Mouse (Mus musculus) kidney, postnatal 14 days (tissue): ENCODE measurements around the gene A1cf.

Source experiments
- DNase-seq: peaks from one replicate; pipeline ENCODE4 v3.0.0; 2022; ENCODE audit warnings: mixed read lengths

Gene A1cf

DNA sequence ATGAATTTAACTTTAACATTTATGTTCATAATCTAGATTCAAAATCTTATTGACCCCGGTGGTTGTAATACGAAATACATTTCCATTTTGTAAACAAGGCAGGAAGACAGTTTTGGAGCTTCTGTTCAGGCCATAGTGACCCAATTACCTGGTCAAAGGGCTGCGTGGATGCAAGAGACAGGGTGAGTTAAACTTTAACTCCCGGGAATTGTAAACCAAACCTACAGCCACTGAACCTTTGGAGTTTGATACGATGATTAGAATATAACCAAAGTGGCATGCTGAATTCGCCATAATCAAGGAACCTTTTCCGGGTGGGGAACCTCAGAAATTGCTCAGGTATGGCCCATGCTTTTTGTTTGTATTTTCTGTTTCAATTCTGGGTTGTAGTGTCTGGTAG lies at the start of gene A1cf:
A1cf (plus strand) TSS at position 244 of the 400 bp plus-strand sequence.
- peak; percentile 58 for DNase-seq

DNA sequence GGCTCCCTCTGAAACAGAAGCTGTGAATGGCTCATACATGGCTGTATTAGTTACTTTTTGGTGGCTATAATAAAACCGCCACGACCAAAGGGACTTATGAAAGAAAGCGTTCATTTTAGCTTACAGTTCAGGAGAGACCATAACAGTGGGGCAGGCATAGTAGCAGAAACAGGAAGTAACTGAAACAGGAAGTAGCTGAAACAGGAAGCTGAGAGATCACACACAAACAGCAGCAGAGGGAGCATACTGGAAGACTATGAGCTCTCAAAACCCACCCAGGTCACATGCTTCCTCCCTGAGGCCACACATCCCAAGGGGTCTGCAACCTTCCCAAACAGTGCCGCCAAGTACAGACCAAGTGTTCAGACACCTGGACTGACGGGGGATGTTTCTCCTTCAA lies 34.3 kb upstream of the A1cf start:
- no peak for DNase-seq

DNA sequence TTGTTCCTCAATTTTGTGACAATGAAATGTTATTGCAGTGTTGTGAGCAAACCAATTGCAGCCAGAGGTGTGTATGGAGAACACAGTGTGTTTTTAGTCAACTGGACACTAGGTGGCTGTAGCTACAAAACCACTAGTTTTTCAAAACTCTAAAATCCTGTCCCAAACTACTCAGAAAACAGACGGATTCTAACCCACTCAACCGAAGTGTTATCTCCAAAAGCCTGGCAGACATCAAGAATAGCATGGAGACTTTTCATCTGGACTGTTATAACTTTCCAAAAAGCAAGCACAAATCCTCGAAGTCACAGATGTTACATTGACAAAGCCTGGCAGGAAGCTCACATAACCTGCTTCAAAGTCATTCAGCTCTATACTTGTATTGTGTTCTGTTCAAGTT lies 6.7 kb upstream of the A1cf start:
- DNase-seq, result no peak

DNA sequence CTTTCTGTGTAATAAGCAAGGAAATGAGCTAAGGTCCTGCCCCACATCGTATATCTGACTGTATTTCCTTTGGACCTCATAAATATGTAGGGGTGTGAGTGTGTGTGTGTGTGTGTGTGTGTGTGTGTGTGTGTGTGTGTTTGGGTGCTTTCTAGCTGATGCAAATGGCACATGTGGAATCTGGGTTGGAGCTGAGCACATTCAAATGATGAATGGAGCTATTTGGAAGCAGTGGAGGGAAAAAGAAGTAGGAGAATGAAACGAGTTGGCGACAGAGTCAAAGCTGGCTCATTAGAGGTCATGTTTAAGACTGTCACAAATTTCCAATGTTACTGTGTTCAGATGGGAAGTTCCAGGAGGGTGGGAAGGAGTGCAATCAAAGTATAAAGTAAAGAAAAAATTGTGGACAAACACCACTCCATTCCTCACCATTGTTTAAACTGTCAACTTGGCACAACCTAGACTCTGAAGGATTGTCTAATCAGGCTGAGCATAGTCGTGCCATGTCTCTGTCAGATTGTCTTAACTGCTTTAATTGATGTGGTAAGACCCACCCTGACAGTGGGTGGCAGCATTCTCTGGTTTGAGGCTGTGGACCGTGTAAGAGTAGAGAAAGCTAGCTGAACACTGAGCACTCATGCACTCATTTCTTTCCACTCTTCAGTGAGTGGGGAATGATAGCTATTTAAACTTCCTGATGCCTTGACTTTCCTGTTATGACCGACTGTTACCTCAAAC lies 5.9 kb upstream of the A1cf start:
- DNase-seq, result no peak

DNA sequence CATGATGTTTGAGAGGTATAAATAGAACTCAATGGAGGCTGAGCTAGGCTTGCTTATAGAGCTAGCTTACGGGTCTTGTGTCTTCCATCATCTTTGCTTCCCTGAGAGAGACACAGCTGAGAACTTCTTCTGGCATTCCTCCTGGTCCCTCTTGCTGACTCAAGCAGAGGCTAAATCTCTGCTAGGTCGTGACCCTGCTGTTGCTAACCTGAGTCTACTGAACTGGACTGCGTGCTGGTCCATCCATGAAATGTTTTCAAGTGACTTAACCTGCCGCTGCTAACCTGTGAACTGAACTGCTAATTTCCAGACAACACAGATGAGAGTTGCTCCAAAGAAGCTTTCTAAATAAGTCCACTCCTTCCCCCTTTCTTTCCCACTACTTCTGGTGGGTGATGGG lies 3.1 kb upstream of the A1cf start:
- DNase-seq, result no peak

DNA sequence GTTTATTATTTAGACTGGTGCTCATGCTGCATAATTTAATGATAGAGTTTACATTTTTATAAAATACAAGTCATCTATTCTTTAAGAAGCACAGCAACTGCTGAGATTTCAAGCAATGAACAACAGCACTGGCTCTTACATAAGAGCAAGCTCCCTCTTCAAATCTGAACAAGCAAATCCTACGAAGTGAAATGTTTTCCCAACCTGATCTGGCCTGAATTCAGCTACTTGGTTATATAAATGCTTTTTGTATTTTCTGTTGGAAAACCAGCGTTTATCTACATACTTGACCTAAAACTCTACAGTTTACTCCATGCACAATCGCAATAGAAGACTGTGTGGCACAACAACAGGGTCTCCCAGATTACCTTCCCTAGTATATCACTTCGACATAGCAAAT lies 488 bp upstream of the A1cf start:
- peak; percentile 7 for DNase-seq

DNA sequence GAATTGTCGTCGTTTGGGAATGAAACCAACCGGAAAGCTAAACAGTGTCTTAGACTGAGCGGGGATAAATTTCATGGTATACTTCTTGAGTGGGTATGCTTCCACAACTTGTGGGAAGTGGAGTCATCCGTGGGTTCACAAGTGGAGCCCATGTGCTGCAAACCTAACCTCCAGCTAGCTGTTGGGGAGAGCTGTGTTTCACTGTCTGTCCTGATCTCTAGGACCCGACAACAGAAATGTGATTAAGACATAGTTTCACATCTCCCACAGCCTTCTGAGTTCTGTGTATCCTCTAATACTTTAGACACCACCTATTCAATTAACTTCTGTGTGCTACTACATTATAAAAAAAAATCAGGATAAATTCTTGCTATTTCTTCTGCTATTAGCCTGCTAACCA lies 407 bp downstream of the A1cf start:
- DNase-seq, result no peak

DNA sequence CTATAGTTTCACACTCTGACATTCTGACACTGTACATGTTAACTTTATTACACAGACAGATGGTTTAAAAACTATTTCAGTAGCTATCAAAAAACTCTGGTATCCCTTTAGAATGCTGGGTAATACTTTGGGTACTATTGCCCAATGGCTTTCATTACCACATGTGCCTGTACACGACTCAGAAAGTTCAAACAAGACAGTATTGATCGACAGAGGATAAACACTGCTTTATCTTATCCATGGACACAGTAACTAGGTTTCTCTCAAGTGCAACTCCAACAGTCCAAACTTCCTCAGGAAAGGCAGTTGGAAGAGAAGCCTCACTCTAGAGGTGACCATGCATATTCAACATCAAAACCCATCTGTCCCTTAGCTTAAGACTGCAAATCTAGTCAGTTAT lies 2.8 kb downstream of the A1cf start:
- no peak for DNase-seq

DNA sequence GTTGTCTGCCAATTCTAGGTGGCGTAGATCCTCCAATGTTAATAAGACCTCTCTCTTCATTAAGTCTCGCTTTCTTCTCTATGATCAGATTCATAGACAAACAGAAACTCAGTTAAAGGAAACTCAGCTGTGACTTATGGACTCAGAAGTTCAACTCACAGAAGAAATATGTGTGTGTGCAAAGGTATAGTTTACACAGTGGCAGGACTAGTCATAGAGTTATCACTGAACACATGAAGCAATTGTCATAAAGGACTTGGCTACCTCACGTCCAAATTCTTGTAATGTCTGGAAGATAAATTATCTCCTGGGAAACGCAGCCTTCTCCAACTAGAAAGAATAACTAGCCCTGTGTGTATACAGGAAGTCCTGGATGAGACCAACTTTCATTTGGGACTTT lies 9.4 kb downstream of the A1cf start:
- DNase-seq, result no peak

DNA sequence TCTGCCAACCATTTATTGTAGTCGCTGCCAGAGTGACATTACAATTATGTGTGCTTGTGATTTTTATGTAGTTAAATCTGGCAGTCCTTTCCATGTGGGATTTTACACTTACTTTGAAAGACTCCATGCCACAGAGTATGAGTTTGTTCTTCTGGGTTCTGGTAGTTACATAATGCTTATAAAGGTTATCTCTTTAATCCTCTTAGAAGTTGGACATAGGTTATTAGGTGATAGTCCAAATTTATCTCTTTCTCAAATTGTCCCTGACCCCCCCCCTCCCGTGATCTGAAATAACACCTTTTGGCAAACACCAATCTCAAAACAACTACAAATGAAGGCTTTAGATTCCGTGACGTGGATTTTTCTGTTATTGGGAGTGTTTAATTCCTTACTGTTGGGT lies 16.0 kb downstream of the A1cf start:
- DNase-seq, result no peak

DNA sequence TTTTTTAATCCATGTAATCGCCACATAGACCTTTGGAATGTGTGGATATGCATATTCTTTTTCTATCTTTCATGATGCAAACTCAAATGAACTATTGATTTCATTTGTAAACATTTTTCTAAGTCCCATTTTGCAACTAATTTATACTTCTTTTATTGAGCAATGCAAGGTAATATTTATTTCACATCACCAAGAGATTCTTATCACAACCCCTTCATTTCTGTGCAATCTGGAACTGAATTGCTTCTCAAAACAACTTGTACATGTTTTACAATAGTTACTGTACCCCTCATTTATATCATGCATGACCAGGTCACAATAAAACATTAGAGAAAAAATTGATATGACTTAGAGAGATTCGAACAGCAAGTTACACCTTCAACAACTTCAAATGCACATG lies 18.7 kb downstream of the A1cf start:
- DNase-seq, result no peak

DNA sequence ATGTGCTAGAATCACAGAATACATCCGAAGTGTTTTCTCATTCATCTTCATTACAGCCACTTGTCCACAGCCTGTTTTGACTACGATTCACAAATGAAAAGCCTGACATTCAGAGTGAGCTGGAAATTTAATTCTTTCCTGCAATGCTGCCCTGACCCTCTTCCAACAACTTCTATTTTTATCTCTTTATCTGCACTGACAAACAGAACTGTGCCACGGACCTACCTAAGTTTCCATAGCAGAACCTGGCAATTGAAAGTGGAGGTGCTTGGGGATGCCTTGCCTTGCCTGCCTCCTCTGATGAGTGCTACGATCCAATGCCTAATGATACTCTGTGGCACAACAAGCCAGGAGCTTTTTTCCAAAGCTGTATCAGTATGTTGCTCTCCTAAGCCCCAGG lies 21.4 kb downstream of the A1cf start:
- no peak for DNase-seq

DNA sequence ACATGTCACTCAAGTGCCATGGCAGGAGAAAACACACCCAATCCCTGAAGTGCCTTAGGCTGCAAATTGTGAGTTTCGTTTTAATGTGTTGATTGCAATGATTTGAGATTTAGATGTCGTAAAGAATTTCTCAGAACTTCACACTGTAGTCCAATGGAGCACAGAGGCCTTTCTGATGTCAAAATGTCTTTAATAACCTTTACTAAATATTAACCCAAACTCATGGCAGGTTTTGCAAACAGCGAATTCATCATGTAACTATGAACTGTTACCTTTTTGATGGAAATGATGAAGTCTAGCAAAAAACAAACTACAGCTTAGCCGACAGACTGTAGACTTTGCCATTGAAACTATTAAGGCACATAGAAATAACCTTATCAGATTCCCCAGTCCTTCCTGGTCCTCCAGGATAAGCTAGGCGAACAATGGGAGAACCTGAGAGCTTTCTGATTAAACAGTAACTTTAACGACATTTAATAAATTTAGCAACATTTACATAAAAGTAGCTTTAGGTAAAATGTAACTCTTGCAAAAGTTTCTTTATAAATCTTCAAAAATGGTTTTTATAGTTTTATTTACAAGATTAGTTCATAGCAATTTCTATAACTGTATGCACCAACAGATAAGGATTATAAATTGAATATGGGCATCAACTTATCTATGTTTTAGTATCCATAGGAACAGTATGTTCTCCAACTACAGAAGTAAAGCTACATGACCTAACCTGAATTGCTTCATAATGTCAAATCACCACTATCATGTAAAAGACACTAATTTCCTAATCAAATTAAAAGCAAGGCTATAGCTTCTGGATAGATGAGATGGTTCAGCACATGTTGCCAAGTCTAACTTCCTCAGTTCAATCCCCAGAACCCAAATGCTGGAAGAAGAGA lies 22.7 kb downstream of the A1cf start:
- DNase-seq, result no peak

DNA sequence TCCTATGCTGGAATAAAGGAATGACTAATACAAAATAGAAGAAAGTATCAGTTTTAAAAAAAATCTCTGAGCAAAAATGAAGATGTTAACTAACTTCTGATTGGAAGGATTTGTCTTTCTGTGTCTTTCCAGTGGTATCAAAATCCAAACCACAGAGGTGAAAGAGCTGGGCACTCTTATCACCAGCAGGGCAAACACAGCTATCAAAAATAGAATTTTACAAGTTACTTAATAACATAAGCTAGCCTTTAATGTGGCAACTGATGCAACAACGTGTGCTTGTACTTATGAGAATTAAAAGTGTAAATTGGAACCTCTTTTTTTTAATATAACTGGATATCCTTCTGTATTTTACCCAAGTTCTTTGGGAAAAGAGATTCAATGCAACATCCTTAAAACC lies 27.4 kb downstream of the A1cf start:
- DNase-seq, result no peak

DNA sequence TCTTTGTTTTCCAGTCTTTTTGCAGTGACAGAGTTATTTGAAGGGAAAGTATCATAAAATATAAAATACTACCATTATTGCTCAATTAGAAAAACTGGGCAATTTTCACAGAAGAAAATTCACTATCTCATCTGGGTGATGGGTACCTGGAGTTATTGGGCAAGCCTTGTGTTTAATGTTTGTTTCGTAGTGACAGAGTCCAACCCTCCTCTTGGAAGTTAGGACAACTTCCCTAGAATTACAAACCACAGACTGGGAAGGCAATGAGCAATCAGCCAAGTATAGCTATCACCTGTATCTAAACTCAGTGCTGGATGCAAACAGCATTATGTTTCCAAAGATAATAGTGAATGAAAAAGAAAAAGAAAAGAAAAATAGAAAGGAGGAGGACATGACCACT lies 28.1 kb downstream of the A1cf start:
- no peak for DNase-seq

DNA sequence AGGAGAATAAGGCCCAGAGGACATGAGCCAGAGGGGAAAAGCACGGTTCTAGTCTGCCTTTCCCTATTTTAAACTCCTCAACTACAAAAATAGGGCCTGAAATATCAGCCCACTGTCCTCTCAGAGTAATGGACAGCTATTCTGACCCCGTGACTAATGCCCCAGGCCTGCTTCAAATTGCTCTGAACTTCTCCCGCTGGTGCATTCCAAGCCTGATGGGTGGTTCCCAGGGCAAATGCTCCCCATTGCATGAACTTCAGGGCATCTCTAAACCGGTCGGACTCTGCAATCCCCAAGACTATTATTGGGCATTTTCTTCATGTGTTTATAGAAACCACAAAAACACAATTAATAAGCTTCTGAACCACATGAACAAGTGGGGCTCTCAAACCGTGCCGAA lies 37.1 kb downstream of the A1cf start:
- no peak for DNase-seq

DNA sequence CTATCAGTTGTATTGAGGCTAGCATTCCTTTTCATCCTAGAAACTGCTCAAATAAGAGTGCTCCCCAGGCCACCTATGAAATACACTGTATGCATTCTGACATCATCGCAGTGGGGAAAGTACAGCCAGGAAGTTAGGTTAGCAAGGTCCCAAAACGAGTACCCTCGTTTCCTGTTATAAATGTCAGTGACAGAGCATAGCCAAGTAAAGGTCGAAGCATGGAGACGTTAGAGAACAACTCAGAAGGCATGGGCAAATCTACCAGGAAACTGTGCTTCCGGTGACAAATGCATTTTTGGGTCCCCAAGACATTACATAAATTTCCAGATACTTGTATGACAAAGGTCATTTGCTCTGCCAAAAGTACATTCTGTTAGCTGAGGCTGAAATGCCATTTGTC lies 41.9 kb downstream of the A1cf start:
- DNase-seq, result peak; percentile 7

DNA sequence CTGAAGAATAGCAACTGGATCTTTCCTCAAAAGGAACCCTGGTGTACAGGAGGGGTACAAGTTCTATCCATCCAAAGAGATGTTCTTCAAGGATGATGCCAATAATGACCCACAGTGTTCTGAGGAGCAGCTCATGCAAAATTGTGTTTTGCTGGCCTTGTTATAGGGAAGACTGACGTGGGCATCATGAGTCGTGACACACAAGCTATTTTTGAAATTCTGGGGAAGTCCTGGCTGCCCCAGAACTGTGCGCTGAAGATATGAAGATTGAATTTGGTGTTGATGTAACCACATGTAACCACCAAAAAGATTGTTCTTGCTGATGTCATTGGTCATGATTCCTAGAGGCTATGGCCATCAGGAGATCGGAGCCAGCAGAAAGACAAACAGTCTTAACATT lies 45.4 kb downstream of the A1cf start:
- DNase-seq, result no peak

DNA sequence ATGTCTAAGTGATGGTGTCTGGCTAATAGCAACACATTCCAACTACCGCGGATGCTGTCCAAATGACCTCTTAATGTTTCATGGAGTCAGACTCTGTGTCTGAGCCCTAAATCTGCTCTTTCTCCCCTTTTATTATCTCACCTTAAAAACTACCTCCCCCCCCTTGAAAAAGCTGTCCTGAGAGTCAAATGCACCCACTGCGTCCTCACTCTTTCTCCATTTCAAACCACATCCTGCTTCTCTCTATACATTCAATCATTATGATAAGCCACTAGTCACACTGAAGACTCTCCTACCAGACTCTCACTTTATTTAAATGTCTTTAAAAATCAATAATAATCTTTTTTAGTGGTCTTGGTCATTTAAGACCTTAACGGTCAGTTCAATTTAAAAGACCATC lies 51.8 kb downstream of the A1cf start:
- no peak for DNase-seq

DNA sequence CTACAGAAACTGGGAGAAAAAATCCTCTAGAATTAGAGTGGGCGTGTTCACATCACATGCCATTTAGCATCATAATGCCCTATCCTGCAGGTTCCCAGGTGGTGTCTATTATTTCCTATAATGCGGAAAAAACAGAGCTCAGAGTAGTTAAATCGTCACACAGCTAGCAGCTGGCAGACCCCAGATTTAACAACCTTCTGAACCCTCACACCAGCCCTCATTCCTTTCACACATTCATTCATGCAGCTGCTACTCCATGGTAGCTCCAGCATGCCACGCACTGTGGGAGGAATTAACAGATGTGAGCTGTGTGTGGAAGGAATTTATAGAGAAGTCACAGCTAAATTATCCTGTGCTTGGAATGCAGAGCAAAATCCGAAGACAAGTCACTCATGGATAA lies 53.3 kb downstream of the A1cf start:
- DNase-seq, result no peak

DNA sequence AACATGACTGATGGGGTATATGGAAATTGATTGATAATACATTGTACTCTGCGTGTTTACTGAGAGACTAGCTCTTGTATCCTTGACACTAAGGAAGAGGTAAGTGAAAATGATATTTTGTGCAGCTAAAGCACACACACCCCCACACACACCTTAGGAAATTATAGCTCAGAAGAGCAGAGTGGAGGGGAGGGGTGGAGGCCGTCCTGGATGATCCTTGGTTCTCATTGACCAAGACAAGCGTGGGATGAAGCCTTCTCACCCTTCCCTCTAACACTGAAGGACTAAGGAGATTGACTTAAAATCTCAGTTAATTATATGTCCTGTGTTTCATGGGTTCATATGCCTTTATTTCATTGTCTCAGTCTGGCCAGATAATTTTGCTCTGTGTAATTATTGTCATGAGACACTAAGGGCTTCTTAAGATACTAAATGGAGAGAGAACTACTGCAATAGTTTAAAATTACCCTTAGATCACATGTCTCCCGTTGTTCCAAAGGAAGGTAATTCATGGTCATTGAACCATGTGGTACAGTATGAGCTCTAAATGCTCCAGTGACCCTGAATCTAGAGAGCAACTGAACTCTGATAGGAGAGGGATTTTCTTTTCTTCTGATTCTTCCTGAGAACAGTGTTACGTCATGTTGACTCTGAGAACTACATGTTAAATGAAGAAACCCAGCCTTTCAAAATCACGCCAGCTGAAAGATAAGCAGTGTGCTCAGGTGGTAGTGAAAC lies 55.2 kb downstream of the A1cf start:
- DNase-seq, result peak; percentile 6

DNA sequence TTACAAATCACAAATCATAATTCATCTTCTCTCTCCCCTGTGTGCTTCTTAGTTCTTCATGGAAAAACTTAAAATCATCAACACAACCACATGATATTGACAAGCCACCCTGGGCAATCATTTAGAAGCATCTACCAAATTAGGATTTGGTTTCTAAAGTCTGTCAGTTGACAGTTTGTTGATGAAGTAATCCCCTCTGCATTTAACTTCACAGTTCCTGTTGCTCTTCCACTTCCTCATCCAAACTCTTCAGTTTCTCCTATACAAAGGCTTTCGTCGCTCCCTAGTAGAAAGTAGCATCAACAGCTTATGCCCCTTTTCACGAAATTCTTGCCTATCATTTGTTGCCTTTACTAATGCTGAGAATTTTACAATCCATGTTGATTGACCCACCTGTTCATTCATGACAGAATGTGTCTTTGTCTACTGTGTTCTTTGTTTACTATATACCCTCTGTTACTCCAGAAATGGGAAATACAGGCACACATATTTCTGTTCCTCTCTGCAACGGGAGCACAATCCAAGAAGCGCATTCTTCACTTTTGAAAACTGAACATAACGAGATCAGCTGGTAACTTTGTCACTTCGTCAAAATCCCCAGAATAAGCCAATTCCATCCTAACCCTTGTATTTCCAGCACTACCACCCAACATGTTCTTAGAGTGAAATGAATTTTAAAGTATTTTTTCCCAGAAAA lies 82.4 kb downstream of the A1cf start:
- no peak for DNase-seq

DNA sequence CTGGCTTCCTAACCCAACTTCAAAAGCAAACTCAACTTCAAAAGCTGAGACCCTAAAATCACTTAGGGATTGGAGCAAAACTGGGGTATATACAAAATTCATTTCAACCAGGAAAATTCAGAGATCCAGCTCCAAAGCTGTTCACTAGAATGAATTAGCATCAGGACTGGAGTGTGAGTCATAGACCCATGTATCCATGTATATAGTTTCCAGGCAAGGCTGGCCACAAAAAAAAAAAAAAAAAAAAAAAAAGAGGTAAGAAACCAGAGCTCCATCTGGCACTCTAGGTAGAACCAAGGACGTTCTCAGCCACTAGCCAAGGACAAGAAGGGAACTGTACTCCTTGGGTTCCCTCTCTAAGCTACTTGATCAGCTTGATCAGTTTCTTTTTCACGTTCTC lies 85.2 kb downstream of the A1cf start:
- DNase-seq, result no peak
